Mouse (Mus musculus) liver, embryonic 15.5 days (tissue): ENCODE measurements at regions not wholly inside any gene's neighbourhood (a gene's known extent, or its start where the extent isn't known, plus 50 kb on each side); places are given as distances from the start of the nearest gene placed in this dataset. TPM values are rescaled to one million over a fixed set of nuclear protein-coding genes. Genes with fewer than 3 reads are reported as not detected.

ENCODE experiments used
- ATAC-seq: fragments of 200-750 bp; cut with Nextera tagmentation; 2 replicates; pipeline ENCODE4 v1.8.0; 2017; ENCODE audit warnings: moderate number of reproducible peaks, mild to moderate bottlenecking, moderate library complexity; ENCODE audit not compliant: insufficient read depth
- H3K27ac ChIP-seq: fragments of 300-500 bp; sonication (generic); replicated peaks from 2 replicates; pipeline ENCODE4 v1.5.1; 2015; ENCODE audit warnings: mild to moderate bottlenecking, inconsistent platforms
- H3K27me3 ChIP-seq: fragments of 300-500 bp; sonication (generic); 2 replicates; pipeline ENCODE4 v1.6.1; 2015; ENCODE audit warnings: mild to moderate bottlenecking, inconsistent platforms
- H3K36me3 ChIP-seq: fragments of 300-500 bp; sonication (generic); replicated peaks from 2 replicates; pipeline ENCODE4 v1.6.1; 2015; ENCODE audit warnings: moderate library complexity, mild to moderate bottlenecking, inconsistent platforms
- H3K4me1 ChIP-seq: fragments of 300-500 bp; sonication (generic); replicated peaks from 2 replicates; pipeline ENCODE4 v1.6.1; 2015; ENCODE audit warnings: inconsistent platforms
- H3K4me2 ChIP-seq: fragments of 300-500 bp; sonication (generic); 2 replicates; pipeline ENCODE4 v1.6.1; 2015; ENCODE audit warnings: moderate library complexity, mild to moderate bottlenecking, inconsistent platforms
- H3K4me3 ChIP-seq: fragments of 300-500 bp; sonication (generic); replicated peaks from 2 replicates; pipeline ENCODE4 v1.5.1; 2015; ENCODE audit warnings: mild to moderate bottlenecking, inconsistent platforms
- H3K9ac ChIP-seq: fragments of 300-500 bp; sonication (generic); 2 replicates; pipeline ENCODE4 v1.6.1; 2015; ENCODE audit warnings: moderate library complexity, mild to moderate bottlenecking, inconsistent platforms
- H3K9me3 ChIP-seq: fragments of 300-500 bp; sonication (generic); replicated peaks from 2 replicates; pipeline ENCODE4 v1.6.1; 2016; ENCODE audit warnings: inconsistent platforms
- WGBS: fragments of 180-500 bp; shearing (Covaris S2); methylation state at CpG from one replicate; pipeline ENCODE4 v1.1.7; 2015; ENCODE audit warnings: mixed read lengths; ENCODE audit not compliant: insufficient replicate concordance; 5-methylcytosine and 5-hydroxymethylcytosine counted together
- microRNA-seq: library from miRNA; unstranded; fragments of <30 nt; microRNA quantifications from one replicate; pipeline ENCODE4, GENCODE M21; 2016

DNA sequence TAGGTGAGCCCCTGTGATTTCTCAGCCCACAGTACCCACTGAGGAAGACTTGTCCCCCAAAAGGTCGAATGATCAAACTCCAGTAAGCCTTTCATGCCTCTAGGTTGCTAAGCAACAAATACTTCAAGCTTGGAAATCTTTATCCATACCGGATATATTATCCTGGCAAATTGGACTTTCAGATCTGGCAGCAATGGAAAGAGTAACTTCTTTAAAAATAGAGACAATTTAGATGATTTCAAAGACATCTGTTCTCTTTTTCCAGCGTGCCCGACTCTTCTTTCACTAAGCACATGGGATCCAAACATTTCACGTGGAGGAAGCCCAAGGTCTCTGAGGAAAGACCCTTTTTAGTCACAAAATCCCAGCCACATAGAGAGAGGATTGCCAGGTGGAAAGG lies 645.4 kb downstream of the Insc start:
- no peaks in the 10 kb centered on the region for H3K4me1 ChIP-seq
- no peaks in the 10 kb centered on the region for H3K9me3 ChIP-seq
- no peak overlapping the region for H3K27ac ChIP-seq
- no peak overlapping the region for H3K4me3 ChIP-seq
- no peaks in the 10 kb centered on the region for H3K27me3 ChIP-seq
- no peak overlapping the region for H3K4me2 ChIP-seq
- H3K36me3 ChIP-seq, result no peaks in the 10 kb centered on the region
- H3K9ac ChIP-seq, result no peak overlapping the region
- no peak for ATAC-seq
- 61% methylated on average over 5 of the region's 5 CpGs for WGBS

DNA sequence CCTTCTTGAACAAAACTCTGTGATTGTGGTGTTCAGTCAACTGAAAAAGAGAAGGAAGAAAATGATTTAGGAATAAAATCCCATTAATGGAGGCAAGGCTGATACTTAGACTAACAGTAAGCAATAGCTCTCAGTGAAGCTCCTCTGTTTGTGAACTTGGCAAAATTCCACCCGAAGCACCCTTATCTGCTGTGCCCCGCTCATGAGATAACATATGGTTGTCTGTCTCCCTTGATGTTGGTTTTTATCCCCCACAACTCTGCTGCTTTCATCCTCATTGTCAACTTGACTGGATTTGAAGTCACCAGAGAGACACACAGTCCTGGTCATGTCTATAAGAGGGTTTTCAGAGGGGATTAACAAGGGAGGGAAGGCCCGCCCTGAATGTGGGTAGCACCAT lies 646.1 kb downstream of the Sox6 start:
- no peaks in the 10 kb centered on the region for H3K9me3 ChIP-seq
- no peak for ATAC-seq
- no peak overlapping the region for H3K4me3 ChIP-seq
- no peaks in the 10 kb centered on the region for H3K4me1 ChIP-seq
- H3K4me2 ChIP-seq, result no peak overlapping the region
- 37% methylated on average over 3 of the region's 3 CpGs for WGBS
- H3K9ac ChIP-seq, result no peak overlapping the region
- H3K27me3 ChIP-seq, result no peaks in the 10 kb centered on the region
- H3K27ac ChIP-seq, result no peak overlapping the region
- no peaks in the 10 kb centered on the region for H3K36me3 ChIP-seq

DNA sequence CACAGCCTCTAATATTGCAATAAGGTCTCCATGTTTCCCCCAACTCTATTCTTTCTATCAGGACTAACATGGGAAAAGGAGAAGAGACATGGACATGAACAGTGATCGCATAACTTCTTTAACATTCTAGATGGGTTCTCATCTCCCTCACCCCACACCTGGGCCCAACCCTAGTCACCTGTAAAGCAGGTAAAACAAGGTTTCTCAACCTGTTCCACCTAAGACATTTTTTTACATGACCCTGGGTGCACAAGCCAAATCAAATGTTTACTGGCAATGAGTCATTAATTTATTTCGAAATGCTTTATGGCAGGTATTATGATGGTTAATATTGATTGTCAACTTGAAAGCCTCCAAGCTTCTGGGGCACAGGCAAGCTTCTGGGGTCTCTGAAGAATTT lies 640.4 kb downstream of the Sox6 start:
- Histone ChIP-seq H3K36me3 (no peaks in the 10 kb centered on the region), H3K4me1 (no peaks in the 10 kb centered on the region), H3K4me2 (no peak overlapping the region), H3K9ac (no peak overlapping the region), H3K27me3 (no peaks in the 10 kb centered on the region), H3K4me3 (no peak overlapping the region), H3K27ac (no peak overlapping the region), H3K9me3 (no peaks in the 10 kb centered on the region)
- no peak for ATAC-seq
- 71% methylated on average over 2 of the region's 2 CpGs for WGBS

DNA sequence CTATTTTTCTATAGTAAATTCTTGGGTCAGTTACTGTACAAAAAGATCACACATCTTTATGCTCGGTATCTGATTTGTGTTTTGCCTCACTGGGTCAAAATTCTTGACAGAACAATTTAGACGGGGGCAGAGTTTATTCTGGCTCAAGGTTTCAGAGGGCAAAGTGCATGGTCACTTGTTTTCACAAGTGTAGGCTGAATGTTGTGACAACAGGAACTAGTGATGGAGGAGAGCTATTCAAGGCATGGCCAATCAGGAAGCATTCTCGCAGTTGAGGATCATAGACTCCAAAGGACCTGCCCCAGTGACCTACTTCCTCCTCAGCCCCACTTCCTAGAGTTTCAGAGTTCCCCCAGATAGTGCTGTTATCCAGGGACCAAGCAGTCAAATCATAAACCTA lies 639.1 kb downstream of the Sox6 start:
- H3K27ac ChIP-seq, result no peak overlapping the region
- H3K36me3 ChIP-seq, result no peaks in the 10 kb centered on the region
- ATAC-seq, result no peak
- H3K9me3 ChIP-seq, result no peaks in the 10 kb centered on the region
- no peak overlapping the region for H3K9ac ChIP-seq
- no peaks in the 10 kb centered on the region for H3K27me3 ChIP-seq
- 42% methylated on average over 3 of the region's 3 CpGs for WGBS
- H3K4me3 ChIP-seq, result no peak overlapping the region
- no peak overlapping the region for H3K4me2 ChIP-seq
- H3K4me1 ChIP-seq, result no peaks in the 10 kb centered on the region

DNA sequence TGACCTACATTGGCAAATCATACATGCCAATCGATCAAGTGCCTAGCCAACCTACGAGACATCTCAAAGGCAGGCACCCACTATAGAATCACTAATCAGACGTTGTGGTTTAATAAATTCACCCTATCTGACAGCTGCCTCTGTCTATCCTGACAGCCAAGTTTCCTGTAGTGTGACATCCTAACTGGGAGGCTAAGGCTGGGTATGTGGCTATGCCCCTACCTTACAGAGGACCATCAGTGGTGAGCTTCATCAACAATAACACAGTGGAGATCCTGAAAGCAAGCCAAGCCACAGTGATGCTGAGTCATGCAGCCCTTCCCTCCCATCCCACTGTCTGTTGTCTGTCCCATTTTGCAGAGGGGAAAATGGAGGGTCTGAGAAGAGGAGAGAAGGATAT lies 630.7 kb downstream of the Sox6 start:
- 27% methylated on average over 3 of the region's 3 CpGs for WGBS
- Histone ChIP-seq H3K9ac (no peak overlapping the region), H3K4me2 (no peak overlapping the region), H3K4me3 (no peak overlapping the region), H3K27ac (no peak overlapping the region), H3K27me3 (no peaks in the 10 kb centered on the region), H3K4me1 (no peaks in the 10 kb centered on the region), H3K9me3 (no peaks in the 10 kb centered on the region), H3K36me3 (no peaks in the 10 kb centered on the region)
- no peak for ATAC-seq

DNA sequence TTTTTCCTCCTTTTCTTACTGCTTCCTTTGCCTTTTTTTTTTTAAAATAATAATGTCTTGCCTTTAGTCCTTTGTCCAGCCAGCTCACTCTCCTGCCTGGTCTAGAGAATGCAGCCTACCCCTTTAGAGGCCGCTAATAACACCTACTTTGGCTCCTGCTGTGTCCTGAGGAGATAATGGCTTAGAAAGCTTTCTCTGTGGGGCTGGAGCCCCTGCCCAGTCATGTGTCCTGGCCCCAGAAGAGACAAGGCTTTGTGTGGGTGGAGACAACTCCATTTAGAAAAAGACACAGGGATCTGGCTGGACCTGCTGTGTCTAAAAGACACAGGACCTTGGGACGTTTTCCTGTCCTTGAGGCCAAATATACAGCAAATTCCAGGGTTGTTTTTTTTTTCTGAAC lies 629.7 kb downstream of the Sox6 start:
- WGBS, result 24% methylated on average over 2 of the region's 2 CpGs
- H3K9ac ChIP-seq, result no peak overlapping the region
- H3K4me1 ChIP-seq, result no peaks in the 10 kb centered on the region
- H3K4me3 ChIP-seq, result no peak overlapping the region
- H3K4me2 ChIP-seq, result no peak overlapping the region
- H3K27ac ChIP-seq, result no peak overlapping the region
- H3K9me3 ChIP-seq, result no peaks in the 10 kb centered on the region
- ATAC-seq, result no peak
- no peaks in the 10 kb centered on the region for H3K27me3 ChIP-seq
- H3K36me3 ChIP-seq, result no peaks in the 10 kb centered on the region

DNA sequence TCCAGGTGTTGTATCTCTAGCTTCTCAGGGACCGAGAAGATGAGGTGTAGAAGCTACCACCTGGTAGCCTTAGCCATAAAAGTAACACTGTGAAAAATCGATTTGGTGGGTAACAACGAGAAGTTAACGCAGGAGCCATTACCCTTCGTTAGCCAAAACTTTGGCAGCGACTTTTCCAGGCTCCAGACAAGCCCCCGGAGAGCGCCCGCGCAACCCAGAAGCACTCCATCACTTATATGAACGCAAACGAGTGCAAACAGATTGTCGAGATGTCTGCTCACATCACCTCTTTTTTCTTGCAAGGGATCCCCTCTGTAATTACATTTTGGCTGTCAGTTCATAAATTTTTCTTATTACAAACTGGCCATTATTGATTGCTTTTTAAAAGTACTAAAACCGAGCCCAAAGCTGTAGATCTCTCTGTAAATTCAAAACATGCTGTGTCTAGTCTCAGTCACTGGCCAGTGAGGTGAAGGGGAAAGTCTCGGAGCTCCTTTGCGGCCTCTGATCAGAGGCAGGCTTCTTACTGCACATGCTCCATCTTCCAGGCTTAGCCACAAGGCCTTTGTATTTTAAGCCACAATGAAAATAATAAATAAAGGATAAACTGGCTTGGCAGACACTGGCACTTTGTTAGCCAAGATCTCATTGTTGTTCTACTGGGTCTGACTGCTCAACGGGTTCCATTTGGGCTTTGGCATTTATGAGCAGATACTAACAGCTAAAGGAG lies 627.9 kb downstream of the Sox6 start:
- no peak overlapping the region for H3K4me2 ChIP-seq
- H3K27me3 ChIP-seq, result no peaks in the 10 kb centered on the region
- no peaks in the 10 kb centered on the region for H3K4me1 ChIP-seq
- no peak overlapping the region for H3K27ac ChIP-seq
- 71% methylated on average over 17 of the region's 17 CpGs for WGBS
- no peak for ATAC-seq
- no peak overlapping the region for H3K4me3 ChIP-seq
- H3K36me3 ChIP-seq, result no peaks in the 10 kb centered on the region
- no peak overlapping the region for H3K9ac ChIP-seq
- no peaks in the 10 kb centered on the region for H3K9me3 ChIP-seq

DNA sequence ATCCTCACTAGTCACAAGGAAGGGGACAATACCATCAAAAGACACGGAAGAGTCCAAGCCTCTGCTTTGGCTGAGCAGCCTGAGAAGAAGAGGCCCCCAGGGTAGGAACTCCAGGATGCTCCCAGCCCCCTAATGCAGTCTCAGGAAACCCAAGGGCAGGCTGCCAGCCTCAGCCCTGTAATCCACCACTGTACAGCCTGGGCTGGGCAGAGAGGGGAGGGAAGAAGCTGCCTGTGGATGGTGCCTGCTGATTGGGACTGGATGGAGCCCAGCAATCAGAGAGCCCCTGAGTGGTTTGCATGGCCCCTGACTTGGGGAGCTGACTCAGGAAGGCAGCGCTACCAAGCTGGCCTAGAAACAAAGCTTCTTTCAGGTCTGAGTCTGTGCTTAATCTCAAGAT lies 627.1 kb downstream of the Sox6 start:
- no peaks in the 10 kb centered on the region for H3K9me3 ChIP-seq
- no peak overlapping the region for H3K27ac ChIP-seq
- H3K4me3 ChIP-seq, result no peak overlapping the region
- no peaks in the 10 kb centered on the region for H3K36me3 ChIP-seq
- H3K4me1 ChIP-seq, result no peaks in the 10 kb centered on the region
- no peak overlapping the region for H3K4me2 ChIP-seq
- WGBS, result 46% methylated on average over 2 of the region's 2 CpGs
- H3K27me3 ChIP-seq, result no peaks in the 10 kb centered on the region
- no peak overlapping the region for H3K9ac ChIP-seq
- ATAC-seq, result no peak

DNA sequence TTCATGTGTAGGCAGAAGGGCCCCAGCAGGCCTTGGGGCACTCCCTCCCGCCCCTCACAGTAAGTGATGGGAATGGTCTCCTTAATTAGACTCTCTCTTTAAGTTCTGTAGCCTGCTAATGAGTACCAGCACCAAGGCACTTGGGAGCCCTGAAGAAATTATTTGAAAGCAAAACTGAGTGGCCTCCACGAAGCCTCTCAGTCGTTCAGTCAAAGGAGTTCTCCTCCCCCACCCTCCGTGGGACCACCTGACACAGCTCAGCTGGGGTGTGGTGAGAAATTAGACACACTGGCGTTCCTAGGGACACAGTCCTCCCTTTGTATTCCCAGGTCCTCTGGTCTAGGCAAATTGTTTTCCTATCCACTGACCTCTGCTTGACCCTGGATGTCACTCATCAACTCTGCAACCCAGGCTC lies 623.4 kb downstream of the Sox6 start:
- no peak overlapping the region for H3K9ac ChIP-seq
- no peaks in the 10 kb centered on the region for H3K4me1 ChIP-seq
- no peak overlapping the region for H3K4me3 ChIP-seq
- H3K9me3 ChIP-seq, result no peaks in the 10 kb centered on the region
- H3K36me3 ChIP-seq, result no peaks in the 10 kb centered on the region
- H3K27me3 ChIP-seq, result no peaks in the 10 kb centered on the region
- ATAC-seq, result no peak
- WGBS, result 25% methylated on average over 5 of the region's 5 CpGs
- no peak overlapping the region for H3K27ac ChIP-seq
- H3K4me2 ChIP-seq, result no peak overlapping the region

Small RNA genes in the stretch of these regions (microRNA-seq; reads per million reads assigned to microRNA genes)
- gene Gm27684, result not detected
